Mouse (Mus musculus): ENCODE results near the gene Nedd4. TPM values are rescaled to one million over a fixed set of nuclear protein-coding genes. Genes with fewer than 3 reads are reported as not detected.

Nedd4 gene
- total RNA-seq, 2 experiments from 2014 or later, result 36.7 to 47.0 TPM

DNA sequence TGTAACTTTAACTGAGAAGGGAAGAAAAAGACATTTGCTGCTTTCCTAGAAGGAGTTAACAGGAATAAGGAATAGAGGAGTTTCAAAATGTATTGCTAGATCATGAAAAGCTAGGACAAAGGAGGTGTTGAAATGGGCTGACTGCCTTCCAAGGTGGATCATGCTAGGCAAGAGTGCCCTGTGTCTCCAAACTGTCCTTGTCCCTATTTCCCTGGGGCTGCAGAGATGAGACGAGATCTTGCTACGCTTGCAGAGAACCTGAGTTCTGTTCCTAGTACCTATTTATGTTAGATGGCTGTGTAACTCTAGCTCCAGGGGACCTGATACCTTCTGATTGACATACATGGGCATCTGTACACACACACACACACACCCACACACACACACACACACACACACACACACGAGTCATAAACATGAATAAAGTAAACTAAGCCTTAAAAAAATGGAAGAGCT lies 13.6 kb downstream of the Nedd4 start:
- no peak for ATAC-seq (ENCODE audit: poor library complexity, severe bottlenecking)

DNA sequence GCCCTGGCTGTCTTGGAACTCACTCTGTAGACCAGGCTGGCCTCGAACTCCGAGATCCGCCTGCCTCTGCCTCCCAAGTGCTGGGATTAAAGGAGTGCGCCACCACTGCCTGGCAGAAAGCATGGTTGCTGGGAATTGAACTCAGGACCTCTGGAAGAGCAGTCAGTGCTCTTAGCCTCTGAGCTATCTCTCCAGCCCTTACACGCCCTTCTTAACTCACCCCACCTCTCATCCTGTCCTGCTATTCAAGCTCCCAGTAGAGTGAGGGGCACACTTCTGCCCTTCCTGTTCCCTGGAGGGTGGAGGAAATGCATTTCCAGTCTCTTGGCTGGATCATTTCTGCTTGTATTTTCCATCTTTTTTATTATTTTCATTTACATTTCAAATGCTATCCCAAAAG lies 15.5 kb downstream of the Nedd4 start:
- no peak for ATAC-seq (ENCODE audit: poor library complexity, severe bottlenecking)

DNA sequence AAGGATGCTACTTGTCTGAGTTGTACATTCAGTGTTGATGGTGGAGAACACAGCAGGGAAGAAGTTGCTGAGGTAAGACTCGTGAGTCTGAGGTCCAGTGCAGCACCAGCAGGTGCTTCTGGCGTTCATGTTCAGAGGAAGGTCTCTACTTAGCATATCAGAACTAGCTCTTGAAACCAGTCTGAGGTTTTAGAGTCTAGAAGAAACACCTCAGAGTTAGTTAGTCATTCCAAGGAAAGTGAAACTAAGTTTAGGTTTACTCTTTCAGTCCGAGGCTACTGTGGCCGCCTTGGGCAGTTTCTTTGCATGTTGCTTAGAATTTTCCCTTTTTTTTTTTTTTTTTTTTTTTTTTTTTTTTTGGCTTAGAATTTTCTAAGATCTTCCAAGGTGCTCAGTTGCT lies 16.6 kb downstream of the Nedd4 start:
- ATAC-seq (ENCODE audit: poor library complexity, severe bottlenecking), result no peak

DNA sequence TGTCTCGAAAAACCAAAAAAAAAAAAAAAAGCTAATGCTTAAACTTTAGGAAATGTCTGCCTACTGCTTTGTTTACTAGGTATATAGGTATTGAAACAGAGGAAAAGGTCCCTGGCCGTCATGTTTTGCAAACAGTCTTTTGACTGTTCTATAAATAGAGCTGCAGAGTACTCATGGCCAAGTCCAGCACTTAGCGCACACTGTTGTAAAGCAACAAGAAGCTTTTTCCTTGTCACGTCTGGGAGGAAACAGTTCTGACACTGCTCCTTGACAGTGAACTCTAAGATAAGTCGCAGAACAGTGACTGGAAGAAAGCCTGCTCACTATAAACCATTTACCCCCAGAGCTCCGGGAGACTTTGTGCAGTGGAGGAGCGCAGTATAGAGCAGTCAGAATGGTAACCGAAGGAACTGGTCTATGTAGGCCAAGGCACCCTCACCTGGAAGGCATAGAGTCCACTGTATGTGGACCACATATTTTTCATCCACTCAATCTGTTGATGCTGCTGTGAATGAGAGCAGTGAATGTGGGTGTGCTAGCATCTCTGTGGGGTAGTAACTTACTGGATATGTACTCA lies 19.6 kb downstream of the Nedd4 start:
- no peak for ATAC-seq (ENCODE audit: poor library complexity, severe bottlenecking)

DNA sequence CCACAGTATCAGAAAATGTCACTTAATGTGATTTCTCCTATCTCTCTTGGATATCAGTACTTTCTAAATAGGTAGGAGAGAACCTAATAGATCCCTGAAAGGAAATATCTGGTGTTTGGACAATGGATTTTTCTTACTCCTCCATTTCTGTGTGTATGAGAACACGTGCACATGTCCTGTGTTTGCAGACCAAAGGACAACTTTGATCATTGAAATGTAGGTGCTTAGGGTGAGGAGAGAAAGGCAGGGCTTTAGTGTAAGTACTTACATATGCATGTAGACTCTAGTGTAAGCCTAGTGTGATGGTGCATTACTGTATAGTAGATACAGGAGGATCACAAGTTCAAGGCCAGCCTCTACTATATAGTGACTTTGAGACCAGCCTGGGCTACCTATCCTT lies 21.1 kb downstream of the Nedd4 start:
- ATAC-seq (ENCODE audit: poor library complexity, severe bottlenecking), result no peak

DNA sequence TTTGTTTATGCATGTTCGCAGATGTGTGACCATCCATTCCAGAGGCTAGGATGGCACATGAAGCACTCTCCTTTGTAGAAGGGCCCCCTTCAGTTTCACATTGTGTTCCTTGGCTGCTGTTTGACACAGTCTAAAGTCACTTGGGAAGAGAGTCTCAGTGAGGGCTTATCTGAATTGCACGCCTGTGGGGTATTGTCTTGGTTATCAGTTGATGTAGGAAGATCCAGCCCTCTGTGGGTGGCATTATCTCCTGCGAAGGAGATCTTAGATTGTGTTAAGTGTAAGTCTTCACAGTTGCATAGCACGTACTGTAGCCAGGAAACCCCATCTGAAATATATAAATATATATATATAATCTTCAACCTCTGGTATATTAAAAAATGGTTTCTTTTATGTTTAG lies 23.1 kb downstream of the Nedd4 start:
- no peak for ATAC-seq (ENCODE audit: poor library complexity, severe bottlenecking)

DNA sequence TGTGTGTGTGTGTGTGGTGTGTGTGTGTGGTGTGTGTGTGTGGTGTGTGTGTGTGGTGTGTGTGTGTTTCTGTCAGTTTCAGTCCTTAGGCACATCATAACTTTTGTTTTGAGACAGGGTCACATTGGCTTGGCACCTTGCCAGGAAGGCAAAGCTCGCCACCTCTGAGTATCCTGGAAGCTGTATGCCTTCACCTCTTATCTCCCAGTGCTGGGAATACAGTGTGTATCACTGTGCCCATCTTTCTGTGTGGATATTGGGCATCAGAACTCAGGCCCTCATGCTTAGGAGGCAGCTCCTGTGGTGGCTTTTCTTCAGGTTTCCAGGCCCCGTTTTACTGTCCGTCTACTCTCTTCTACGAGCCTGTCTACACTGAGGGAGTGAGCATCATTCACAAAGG lies 24.4 kb downstream of the Nedd4 start:
- no peak for ATAC-seq (ENCODE audit: poor library complexity, severe bottlenecking)

DNA sequence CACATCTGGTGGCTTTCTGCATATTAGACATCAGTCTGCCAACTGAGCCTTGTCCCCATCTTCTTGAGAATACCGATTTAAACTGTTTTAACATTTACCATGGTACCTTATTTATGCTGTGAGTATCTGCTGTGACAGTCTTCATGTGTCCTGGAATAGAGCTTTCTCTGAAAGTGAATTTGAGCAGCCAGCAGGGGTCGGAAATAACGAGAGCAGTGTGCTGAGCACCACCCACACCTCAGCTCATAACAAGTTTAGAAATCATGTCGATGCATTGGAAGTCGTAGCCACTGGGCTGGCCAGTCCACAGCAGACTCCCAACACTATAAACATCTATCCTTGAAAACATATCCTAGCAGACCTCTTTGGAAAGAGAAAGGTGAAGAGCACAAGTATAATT lies 27.4 kb downstream of the Nedd4 start:
- no peak for ATAC-seq (ENCODE audit: poor library complexity, severe bottlenecking)

DNA sequence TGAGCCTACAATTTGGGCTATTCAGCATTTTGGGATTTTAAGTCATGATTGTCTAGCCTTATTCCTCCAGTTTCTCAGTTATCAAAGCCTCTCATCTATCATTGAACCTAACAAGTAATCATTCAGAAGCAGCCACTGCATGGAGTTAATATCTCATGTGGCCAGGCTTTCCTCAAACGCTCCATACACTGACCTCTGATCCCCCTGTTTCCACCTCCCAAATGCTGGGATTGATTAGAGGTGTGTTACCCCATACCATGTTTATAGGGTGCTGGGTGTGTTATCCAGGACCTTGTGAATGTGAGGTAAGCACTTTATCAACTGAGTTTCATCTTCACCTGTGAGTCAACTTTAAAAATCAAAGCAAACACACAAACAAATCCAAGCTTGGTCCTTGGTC lies 28.7 kb downstream of the Nedd4 start:
- ATAC-seq (ENCODE audit: poor library complexity, severe bottlenecking), result no peak

DNA sequence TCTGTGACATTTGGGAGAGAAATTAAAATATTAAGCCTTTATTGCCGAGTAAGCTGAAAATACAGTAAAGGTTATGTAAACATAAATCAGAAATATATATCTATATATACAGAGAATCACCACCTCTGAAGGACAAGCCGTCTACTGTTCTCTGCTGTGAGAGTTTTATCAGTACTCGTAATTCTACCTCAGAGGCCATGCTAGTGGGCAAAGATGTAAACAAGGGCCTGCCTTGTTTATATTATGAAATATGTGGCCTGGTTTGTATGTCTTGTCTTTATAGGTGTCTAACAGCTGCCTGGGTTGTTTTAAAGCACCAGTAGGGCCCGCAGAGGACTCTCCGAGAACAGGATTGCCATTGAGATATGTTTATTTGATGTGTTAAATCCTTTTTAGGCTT lies 29.8 kb downstream of the Nedd4 start:
- ATAC-seq (ENCODE audit: poor library complexity, severe bottlenecking), result no peak

DNA sequence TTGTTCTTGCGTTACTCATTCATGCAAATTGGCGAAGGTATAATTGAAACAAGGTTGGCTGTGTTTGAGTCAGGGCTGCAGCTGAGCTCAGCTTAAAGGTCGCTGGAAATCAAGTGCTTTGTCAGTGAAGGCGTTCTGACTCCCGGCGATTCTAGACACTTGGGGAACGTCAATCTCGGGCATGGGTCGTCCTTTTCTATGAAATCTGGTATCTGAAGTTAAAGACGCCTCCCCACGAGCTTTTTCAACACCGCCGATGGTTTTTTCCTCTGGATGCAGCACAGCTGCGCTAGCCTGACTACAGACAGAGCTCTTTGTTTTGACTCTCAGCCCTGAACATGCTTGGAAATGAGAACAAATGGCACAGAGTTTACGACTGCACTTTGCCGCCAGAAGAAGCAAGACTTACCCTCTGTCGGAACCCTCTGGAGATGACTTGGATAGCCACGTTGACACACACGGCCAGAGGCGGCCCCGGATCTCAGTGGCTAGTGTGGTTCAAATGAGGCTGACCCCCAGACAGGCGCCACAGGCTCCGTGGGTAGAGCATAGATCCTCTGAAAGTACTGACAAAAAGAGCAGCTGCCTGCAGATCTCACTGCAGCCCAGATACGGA lies 31.0 kb downstream of the Nedd4 start:
- no peak for ATAC-seq (ENCODE audit: poor library complexity, severe bottlenecking)

DNA sequence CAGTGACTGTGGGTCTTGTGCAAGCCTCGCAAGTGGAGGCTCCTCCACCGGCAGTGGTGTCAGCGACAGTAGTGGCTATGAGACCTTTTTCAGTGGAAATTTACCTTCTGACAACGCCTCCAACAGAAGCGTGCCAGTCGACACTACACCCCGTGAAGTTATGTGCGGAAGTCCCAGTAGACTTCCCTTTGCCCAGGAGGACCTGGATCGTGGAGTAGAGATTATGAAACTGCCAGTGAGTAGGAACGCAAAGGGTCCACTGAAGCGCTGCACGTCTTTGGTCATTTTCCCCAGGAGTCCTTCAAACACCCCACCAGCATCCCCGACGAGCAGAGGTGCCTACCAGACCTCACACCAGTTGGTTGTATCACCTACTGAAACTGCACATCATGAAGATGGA lies 31.7 kb downstream of the Nedd4 start:
- no peak for ATAC-seq (ENCODE audit: poor library complexity, severe bottlenecking)

DNA sequence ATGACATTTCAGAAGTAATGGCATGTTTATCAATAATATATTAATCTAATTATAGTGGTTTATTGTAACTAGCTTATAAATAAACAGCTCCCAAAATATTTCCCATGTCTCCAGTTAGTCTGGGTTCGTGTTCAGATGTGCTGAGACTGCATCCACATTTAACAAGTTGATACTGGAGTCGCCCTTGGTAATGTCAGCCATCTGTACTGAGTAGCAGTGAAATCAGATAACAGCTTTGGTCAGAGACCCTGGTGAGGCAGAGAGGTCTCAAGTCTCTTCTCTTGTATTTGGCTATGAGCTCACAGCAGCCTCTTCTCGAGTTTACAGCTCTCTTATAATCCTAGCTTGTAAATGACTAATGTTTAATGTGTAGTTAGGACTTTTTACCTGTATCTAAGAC lies 34.4 kb downstream of the Nedd4 start:
- ATAC-seq (ENCODE audit: poor library complexity, severe bottlenecking), result no peak

DNA sequence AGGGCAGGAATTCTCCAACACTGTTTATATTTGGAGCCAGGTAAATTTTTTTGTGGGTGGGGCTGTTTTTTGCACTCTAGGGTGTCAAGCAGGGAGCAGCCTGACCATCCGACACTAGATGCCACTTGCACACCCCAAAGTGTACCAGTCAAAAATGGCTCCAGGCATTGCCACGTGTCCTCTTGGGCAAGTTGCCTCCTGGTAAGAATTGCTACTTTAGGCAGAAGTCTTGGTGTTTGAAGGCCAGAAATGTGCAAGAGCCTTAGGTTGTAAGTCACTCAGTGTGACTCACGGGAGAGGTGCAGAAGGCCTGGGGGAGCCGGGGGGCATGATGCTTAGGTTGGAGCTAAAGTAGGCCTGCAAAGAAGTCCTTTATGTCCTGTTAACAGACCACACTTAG lies 35.6 kb downstream of the Nedd4 start:
- no peak for ATAC-seq (ENCODE audit: poor library complexity, severe bottlenecking)

DNA sequence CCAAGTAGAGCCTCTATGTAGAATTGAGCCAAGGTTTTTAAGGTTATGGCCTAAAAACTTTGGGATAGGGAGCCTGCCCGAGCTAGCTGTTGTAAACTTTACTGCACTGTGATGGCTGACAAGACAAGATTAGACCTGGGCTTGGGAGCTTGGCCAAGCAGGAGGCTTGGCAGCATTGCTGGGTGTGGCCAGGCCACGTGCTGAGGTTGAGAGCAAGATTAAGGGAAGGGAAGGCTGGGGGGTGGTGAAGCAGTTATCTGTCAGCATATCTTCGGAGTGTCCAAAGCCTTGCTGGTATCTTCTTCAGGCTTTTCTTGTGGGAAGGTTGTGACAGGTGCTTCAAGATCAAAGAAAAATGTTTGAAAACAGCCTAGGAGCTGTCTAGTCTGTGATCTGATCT lies 37.6 kb downstream of the Nedd4 start:
- ATAC-seq (ENCODE audit: poor library complexity, severe bottlenecking), result no peak

DNA sequence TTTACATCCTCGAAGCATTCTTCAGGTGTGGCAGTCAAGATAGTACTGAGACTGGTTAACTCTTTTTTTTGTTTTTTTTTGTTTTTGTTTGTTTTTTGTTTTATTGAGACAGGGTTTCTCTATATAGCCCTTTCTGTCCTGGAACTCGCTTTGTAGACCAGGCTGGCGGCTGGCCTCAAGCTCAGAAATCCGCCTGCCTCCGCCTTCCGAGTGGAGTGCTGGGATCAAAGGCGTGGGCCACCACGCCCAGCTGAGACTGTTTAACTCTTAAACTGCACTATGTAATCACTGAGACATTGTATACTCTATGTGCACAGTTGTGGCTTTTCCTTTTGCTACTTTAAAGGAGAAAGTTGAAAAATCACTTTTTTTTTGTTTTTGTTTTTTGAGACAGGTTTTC lies 39.3 kb downstream of the Nedd4 start:
- no peak for ATAC-seq (ENCODE audit: poor library complexity, severe bottlenecking)

DNA sequence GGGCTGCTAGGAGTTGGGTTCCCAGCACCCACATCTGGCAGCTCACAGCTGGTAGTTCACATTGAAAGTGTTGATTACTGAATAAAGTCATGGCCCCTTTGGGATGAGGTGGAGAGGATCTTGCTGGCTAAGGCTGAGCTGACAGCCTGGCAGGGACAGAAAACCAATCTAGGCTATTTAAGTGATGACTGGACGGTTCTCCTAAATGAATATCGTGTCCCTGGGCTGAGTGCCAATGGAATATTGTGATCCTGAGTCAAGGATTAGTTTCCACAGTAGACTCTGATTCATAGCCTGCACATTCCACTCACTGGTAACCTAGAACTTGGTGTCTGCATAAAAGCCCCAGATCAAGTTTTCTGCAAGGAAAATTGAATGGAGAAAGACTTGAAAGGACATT lies 39.9 kb downstream of the Nedd4 start:
- ATAC-seq (ENCODE audit: poor library complexity, severe bottlenecking), result no peak

DNA sequence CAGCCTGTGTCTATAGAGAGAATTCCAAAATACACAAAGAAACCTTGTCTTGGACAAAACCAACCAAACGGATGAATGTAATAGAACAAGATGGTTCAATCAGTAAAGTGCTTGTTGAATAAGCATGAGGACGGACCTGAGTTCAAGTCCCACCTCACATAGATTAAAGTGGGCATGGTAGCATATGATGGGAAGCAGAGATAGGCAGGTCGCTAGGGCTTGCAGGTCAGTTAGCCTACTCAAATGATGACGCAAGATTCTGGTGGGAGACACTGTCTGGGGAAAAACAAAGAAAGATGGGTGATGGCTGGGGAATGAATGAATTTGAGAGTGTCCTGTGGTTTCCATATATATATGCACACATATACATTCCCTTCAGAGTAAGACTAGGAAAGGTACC lies 41.0 kb downstream of the Nedd4 start:
- ATAC-seq (ENCODE audit: poor library complexity, severe bottlenecking), result no peak

DNA sequence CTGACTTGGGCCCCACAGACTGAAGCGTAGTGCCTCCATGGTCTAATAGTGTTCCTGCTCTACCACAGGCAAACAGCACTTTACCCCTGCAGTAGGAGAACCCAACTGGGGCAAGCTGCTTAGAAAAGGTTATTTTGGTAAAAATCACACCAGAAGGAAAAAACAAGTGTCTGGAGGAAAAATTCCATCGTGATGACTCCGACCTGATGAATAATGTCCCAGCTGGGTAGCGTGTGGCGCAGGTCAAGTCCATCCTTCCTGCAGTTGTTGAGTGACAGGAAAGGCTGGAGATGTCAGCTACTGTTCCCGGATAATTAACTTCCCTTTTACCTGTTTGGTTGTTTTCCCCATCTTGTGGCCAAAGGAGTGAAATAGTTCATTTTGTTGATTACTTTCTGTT lies 41.6 kb downstream of the Nedd4 start:
- no peak for ATAC-seq (ENCODE audit: poor library complexity, severe bottlenecking)

DNA sequence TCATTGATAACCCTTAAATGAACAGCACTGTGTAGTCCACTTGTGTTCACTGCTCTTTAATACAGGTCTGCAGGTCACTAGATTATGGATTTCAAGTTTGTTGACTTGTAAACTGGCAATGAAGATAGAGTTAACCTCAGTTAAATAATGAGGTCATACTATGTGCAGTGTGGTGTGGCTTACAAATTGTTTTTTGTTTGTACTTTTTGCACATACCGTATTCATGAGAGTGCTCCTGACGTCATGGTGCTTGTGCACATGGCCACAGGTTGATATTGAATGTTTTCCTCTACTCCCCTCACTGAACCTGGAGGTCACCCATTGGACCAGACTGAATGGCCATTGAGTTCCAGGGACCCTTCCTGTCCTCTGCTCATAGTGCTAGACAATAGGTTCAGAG lies 43.1 kb downstream of the Nedd4 start:
- ATAC-seq (ENCODE audit: poor library complexity, severe bottlenecking), result no peak

DNA sequence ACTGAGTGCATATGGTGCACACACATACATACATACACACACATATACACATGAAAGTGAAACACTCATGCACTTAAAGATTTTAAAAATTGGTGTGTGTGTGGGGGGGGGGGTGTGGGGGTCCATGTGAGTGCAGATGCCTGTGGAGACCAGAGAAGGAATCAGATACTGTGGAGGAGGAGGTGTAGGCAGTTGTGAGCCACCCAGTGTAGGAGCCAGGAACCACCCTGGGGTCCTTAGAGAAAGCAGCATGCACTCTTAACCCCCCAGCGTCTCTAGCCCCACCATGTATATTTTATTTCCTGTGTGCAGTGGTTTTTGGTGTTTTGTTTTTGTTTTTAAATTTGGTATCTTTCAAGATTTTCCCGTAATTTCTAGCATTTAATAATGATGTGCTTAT lies 45.9 kb downstream of the Nedd4 start:
- ATAC-seq (ENCODE audit: poor library complexity, severe bottlenecking), result no peak

DNA sequence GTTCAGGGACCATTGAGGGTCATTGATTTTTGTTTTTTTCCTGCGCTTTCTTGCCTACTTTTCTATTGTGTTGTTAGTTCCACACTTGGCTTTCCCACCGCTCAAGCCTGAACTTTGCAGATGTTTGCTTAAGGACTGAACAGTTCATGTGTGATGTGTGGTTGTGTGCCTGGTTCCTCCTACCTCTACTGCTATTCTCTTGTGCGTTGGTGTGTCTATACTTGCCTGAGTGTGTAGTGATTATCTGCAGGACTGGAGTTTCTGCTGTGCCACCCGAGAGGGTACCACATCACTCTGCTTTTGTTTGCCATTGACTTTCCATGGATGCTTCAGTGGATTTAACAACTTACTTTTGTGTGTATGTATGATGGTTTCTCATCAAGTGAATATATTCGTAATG lies 46.5 kb downstream of the Nedd4 start:
- no peak for ATAC-seq (ENCODE audit: poor library complexity, severe bottlenecking)

DNA sequence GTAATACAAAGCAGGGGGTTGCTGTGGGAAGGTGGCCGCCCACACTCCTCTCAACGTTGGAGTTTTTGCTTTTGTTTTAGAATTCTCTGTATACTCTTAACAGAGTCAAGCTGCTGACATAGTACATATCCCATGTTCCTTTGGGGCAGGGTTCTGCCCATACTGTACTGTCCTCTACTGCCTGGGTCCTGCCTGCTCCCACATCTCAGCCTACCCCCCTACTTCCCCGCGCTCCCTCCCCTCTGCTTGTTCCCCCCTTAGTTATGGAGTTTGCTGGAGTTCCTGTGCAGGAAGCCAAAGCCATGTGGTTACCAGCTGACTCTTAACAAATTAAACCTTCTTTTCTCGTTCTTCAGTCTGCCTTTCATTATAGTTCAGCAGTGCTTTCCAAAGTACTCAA lies 47.9 kb downstream of the Nedd4 start:
- ATAC-seq (ENCODE audit: poor library complexity, severe bottlenecking), result no peak

Data from megakaryocyte, adult 5-6 weeks (primary cell).